Mouse (Mus musculus) natural killer cell, adult 2 months (primary cell): ENCODE results near the gene Rpl36a.
A peak's percentile ranks its signal among the peaks of the same experiment; 100 is the strongest.

ENCODE experiments used
- DNase-seq, 2 experiments: peaks; one replicate each; pipeline ENCODE4 v3.0.0; 2022; ENCODE audit warnings: low spot score in 2 of 2

Gene Rpl36a

DNA sequence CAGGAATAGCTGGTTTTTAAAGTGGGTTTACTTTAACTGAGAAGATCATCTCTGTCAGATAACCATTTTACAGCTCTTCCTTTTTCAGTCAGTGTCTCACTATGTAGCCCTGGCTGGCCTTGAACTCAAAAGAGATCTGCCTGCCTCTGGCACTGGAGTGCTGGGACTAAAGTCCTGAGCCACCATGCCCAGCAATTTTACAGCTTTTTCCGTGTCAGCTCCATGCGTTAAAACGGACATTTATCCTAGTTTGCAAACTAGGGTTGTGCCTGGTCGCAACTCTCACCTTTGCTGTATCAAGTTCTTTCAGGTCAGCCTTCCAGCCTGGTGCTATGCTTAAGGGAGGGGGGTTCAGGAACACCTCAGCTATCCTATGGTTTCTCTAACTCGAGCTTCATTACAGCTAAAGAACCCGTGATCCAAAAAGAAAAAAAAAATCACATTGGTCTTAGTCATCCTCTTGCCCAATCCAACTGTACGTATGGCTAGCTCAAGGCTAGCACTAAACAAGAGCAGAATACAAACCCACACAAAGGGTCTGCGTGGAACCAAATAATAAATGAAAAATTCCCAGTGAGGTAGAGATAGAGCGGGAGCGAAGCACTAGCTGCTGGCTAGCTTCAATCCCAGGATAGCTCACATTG, 14.6 kb downstream of the Rpl36a start:
- DNase-seq, result no peak

DNA sequence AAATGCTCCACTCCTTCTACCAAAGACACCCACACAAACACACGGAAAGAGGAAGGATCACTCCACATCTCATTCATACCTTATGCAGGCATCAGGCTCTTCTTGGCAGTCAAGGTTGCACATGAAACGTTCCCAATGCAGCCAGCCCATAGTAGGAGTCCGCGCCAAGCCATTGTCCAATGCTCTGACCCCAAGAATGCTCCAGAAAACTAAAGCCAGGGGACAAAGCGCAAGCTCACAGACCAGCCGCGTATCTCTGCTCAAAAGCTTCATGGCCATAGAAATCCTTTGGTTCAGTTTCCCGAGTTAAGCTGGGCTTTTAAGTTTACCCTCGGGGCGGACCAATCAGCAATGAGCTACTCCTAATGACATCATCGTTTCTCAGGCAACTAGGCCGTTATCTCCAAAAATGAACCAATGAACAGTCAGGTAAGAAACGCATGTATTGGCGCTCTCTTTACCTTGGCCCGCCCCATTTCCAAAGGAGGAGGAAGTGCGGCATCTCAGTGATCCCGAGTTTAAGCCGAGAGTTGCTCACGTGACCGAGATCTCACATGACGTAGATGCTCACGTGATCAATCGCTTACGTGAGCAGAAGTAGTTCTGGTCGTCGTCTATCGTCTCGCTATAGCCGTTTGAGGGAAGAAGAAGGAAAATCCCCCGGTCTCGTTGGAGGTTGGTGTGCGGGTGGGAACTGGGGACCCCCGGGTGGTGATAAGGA, 15.4 kb downstream of the Rpl36a start, which contains the start of the genes Gla and Hnrnph2:
Gla (minus strand) TSS at position 467 of the 721 bp plus-strand sequence.
Hnrnph2 (plus strand) TSS at position 521 of the 721 bp plus-strand sequence.
- DNase-seq, result peak; percentile 89 to 92

DNA sequence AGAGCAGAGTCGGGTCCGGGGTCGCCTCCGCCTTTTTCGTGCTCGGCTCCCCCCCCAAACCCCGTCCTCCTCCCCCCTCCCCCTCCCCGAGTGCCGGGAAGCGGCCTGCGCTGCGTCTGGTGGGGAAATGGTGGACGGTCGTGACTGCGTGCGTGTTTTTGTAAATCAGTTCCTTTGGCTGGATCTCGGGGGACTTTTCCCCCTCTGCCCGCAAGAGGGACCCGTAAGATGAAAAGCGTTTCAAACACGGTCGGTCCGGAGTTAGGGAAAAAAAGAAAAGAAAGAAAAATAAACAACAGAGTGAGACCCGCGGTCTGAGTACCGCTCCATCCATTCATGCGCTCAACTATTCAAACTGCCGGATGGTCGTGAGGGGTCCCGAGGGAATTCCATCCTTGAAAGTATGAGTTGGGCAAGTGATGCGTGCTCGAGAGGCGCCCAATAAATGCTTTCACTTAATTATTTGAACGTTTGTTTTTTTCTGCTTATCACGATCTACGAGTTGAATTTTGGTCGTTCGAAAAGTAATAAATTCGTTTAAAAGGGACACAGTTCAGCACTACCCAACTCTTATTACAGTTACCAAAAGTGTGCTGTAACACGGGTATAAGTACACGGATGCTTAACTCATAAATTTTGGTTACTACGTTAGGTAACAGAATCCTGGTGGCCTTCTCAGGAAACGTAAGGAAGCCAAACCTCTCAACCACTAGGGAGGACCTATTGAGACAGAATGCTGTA, 16.1 kb downstream of the Rpl36a start:
- DNase-seq, result no peak

DNA sequence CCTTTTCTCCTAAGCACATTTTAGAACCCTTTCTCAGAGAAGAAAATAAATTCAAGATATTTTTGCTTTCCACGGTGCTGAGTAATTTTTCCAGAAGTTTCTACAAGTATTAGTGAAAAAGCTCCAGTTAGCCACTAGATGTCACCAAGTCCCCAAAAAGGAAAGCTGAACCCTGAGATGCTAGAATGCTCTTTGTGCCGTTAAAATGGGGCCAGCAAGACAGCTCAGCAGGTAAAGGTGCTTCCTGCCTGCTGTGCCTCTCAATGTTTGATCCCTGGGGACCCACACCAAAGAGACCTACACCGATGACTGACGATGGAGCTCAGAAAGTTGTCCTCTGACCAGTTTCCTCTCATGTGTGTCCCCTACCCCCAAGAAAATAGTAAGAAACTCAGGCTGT, 24.0 kb downstream of the Rpl36a start:
- no peak for DNase-seq

DNA sequence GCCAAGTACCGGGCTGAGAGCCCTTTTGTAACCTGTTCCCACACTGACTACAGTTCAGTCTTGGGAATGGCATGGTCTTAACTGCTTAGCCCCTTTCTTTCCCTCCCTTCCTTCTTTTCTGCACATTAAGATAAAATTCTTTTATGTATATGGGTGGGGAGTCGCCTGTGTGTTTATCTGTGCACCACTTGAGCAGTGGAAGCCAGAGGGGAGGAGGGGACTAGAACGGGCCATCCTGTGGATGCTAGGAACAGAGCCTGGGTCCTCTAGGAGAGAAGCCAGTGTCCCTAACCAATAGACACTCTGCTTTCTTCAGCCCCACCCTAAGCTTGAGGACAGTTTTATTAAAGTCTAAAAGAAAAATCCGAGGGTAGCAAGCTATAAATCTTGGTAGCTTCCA, 25.5 kb downstream of the Rpl36a start:
- no peak for DNase-seq

DNA sequence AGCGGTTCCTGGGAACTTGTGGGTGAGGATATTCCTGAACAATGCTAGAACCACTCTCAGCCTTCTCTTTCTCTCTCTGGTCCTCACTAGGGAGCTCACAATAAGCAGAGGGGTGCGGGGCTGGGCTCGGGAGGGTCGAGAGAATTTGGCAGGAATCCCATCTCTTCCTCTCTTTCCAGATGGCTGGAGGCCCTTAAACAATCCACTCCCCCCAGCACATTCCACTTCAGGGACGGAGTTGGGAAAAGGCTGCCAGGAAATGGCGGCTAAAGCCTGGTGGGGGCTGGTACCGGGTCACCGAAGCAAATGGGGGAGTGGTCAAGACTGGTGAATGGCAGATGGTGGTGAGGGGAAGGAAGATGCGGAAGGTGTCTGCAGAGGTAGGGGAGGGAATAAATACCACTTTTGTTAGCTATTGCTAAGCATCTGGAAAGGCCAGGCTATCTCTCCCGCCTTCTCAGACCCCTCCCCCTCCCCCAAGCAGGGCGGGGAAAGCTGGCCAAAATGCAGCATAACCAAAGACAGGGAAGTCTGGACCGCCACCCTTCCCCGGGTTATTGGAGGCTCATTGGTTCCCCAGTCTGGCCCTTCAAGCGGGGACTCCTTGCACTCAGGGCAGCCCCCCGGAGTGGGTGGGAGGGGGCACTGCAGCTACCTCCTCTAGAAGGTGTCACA, 27.0 kb downstream of the Rpl36a start:
- DNase-seq, result peak; percentile 1 to 13

DNA sequence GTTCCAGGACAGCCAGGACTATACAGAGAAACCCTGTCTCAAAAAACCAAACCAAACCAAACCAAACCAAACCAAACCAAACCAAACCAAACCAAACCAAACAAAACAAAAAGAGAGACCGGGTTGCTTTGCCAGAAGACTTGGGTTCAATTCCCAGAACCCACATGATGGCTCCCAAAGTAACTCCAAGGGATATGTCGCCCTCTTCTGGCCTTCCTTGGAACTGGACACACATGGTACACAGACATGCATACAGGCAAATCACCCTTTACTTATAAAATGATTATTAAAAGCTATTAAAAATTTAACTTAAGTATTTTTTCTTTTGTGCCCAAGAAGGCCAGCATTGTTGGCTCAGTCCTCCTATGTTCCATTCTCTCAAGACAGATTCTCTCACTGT, 28.9 kb downstream of the Rpl36a start:
- peak in 1 of 2 experiments; percentile 16 for DNase-seq

DNA sequence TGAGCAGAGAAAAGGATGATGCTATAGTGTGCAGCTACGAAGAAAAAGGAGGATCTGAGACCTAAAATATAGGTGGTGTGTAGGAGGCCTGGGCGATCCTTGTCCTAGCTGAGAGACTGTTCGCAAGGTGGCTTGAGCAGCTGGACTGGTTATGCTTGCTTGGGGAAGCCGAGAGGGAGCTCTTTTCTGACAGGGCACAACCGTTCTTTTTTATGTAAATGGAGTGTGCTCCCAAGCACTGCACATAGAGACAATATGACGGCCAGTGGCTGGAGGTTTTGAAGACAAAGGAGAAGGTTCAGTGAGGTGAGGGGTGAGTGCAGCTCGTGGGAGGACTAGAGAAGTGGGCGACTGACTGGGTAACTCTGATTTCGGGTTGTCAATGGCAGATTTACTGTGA, 34.2 kb downstream of the Rpl36a start:
- no peak for DNase-seq

DNA sequence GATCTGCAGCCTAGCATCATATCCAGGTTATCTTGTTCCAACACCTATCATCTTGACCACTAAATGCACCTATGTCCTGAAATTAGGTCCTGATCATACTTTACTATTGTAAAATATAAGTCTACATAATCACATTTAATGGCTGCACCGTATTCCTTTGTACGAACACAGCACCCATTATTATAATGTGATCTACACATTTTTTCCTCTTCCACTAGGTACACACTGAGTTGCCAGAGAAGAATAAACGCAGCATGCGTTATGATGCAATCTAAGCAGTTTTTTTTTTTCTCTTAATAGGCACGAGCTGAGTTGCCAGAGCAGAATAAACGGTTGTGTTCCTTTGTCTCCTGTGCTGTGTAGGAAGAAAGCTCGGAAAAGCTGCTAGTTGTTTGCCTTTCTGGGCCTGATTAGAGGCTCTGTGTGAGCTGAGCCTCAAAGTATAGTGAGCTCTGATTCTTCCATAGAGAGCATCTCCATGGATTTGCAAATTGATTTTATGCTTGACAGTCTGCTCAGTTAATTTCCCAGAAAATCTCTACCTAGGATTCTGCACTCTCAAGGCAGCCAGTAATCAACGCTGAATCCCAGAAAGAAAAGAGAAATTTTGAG, 34.9 kb downstream of the Rpl36a start:
- no peak for DNase-seq

DNA sequence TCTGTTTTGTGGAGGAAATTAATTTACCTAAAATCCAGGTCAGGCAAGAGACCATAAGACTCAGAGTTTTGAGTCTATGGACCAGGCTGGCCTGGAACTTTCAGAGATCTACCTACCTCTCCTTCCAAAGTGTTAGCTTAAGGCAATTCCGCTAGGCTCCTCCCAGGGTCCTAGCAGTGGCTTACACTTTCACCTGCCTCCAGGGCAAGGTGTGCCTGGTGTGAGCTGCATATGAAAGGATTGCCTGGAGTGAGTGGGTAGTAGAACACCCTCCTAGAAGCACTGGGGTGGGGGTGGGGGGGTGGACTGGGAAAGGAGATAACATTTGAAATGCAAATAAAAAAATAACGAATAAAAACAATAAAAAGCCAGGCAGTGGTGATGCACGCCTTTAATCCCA, 36.2 kb downstream of the Rpl36a start:
- DNase-seq, result no peak

DNA sequence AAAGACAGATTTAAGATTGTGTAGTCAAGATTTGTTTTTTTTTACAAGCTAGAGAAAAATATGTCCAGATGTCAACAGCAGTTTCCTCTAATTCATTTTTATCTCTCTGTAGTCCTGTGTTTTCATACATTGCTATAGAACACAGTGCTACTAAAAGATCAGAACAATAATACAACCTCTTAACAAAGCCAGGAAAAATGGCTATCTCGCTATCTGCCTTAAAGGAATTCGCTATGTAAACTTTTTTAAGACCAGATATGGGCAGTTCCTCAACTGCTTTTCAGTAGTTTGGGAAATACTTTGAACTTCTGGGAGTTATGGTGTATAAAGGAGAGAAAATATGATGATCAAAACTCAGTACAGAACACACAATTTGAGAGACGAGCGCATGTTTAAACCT, 37.9 kb downstream of the Rpl36a start:
- no peak for DNase-seq

DNA sequence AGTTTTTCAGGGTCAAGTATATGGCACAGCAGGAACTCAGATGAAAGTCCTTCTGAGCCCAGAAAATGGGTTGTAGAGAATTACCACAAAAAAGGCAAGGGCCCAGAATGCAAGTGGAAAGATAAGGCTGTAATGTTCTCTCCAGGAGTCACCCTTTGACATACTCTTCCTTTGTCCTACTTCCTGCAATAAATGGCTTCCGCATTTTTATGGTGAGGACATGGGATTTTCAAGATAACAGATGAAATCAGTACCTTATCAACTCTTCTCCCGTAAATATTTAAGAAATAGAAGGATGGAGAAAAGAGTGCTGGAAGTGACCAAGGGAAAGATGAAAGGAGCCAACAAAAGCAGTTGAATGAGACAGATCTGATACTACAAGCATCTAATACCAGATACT, 42.7 kb downstream of the Rpl36a start:
- no peak for DNase-seq

DNA sequence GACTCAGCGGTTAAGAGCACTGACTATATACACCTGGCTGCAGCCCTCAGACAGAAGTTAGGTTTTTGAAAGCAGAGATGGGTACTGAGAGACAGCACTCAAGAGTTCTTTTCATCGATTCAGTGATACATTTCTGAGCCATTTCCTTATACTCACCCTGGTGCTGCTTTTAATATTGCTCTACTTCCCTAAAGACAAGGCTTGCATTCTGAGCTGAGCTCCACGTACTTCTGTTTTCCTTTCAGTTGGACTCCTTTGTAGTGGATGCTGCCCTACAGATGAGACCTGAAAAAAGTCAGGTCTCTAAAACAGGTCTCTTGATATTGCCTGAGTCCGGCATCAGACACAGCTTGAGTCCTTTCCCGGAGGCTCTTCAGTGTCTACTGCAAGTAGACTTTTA, 47.3 kb downstream of the Rpl36a start:
- no peak for DNase-seq

DNA sequence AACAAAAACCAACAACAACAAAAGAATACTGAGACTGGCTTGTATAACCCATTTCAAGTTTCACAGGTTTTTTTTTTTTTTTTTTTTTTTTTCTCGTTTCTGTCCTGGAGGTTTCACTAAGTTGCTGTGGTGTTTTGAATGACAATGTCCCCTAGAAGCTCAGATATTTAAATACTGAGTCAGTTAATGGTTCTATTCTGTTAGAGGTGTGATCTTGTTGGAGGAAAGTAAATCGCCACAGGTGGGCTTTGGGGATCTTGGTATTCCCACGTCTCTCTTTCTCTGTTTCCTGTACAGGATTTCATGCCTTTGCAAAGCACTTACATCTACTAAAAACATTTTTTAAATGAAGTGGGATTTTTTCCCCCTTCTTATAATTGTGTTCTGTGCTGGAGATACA, 49.7 kb downstream of the Rpl36a start:
- no peak for DNase-seq

DNA sequence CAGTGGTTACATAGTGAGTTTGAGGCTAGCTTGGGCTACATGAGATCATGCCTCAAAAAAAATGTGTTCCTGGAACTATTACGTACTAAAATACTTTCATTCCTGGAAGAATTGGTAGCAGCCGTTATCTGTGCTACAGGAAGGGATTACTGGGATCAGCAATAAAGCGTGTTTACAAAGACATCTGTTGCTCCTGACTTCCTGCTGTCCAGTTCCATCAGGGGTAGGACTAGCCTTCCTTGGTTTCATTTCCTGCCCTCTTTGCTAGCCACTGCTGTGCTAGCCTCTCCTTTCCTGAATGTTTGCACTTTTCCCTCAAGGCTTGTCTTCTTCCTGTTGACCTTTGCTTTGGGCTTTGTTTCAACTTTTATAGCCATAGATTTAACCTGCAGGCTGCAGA, 50.4 kb downstream of the Rpl36a start:
- no peak for DNase-seq
